Mouse (Mus musculus) C2C12 (cell line): ENCODE measurements around the gene Entpd6.

ENCODE experiments used
- CEBPB ChIP-seq: IDR thresholded peaks from one replicate; pipeline ENCODE4 v1.6.1; 2011; ENCODE audit warnings: low read depth, mild to moderate bottlenecking, control low read depth, moderate library complexity
- CTCF ChIP-seq: IDR thresholded peaks from one replicate; pipeline ENCODE4 v1.5.1; 2011; ENCODE audit not compliant: control insufficient read depth, insufficient read depth, insufficient read length
- FOSL1 ChIP-seq: IDR thresholded peaks from one replicate; pipeline ENCODE4 v1.8.0; 2011; ENCODE audit warnings: mild to moderate bottlenecking, low read length; ENCODE audit not compliant: poor library complexity, insufficient read depth, severe bottlenecking
- MAX ChIP-seq: IDR thresholded peaks from one replicate; pipeline ENCODE4 v1.6.1; 2011; ENCODE audit warnings: mild to moderate bottlenecking, control low read depth
- USF1 ChIP-seq: IDR thresholded peaks from one replicate; pipeline ENCODE4 v1.6.1; 2011; ENCODE audit warnings: low read depth, mild to moderate bottlenecking, control low read depth, moderate library complexity

GRCm38 (mm10) chr2:150770747-150771146, 21.9 kb downstream of the Entpd6 start:
- TF ChIP-seq CTCF (no peak), MAX (no peak), FOSL1 (no peak), USF1 (no peak), CEBPB (no peak)
